Mouse (Mus musculus) MEL-GATA-1-ER (cell line): ENCODE measurements at regions not wholly inside any gene's neighbourhood (a gene's known extent, or its start where the extent isn't known, plus 50 kb on each side); places are given as distances from the start of the nearest gene placed in this dataset.

Experiments
- DNase-seq: peaks from one replicate; pipeline ENCODE4 v3.0.0-alpha.2; 2012; ENCODE audit warnings: low read depth; ENCODE audit errors: extremely low read depth

GRCm38 (mm10) chr4:91777040-91777439, 370.0 kb downstream of the Izumo3 start:
- DNase-seq: peak; percentile 32
